Mouse (Mus musculus): Measurements from ENCODE around the gene Wrap73. TPM values are rescaled to one million over a fixed set of nuclear protein-coding genes. Genes with fewer than 3 reads are reported as not detected.

Gene Wrap73
- total RNA-seq (2021) (10 to 100 TPM; 11.8 to 12.3 TPM), polyA plus RNA-seq (2012; rRNA removed) (16.9 and 17.9 TPM in 2 replicates)
- long read RNA-seq, transcript Wrap73-201 (12 exons, 1,598 nt) = major isoform, 8 of 8 reads
- long read RNA-seq, partial matches to known transcripts = 0 of 8 reads
- long read RNA-seq, other reads (novel, unspliced or antisense) = 0 of 8 reads

DNA sequence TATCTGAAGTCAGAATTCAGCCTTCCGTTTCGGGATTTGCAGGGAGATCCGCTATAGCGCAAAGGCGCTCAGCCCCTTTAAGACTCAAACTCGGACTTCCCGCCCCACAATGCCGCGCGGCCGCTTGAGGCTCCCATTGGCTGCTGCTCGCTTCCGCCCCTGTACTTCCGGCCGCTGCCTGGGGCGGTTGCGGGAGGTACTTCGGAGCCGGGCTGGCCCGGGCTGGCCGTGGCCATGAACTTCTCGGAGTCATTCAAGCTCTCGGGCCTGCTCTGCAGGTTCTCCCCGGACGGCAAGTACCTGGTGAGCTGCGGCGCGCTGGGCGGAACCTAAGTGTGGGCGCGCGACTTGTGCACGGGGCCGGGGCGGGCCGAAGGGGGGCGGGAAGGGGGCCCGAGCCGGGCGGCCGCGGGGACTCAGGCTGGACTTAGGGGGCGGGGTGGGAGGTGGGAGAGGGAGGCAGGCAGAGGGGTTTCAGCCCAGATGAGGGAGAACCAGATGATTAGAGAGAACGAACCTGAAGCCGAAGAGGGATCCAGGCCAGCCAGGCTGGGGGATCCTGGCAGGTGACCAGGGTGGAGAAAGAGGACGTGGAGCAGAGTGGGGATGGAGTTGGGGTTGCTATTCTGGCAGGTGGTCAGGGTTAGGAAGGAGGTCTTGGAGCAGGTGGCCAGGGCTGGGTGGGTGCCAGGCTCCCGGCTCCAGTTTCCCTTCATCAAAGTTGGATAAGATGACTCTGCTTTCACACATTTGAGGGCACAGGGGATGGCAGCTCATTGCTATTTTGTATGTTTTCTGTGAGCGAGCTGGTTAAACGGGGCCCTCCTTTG, at the start of gene Wrap73:
Gene Wrap73 (plus strand): TSS at position 162 of the 830 bp plus-strand sequence.
- peak; percentile 92 to 93 for DNase-seq
- intact Hi-C loops (cut with DNase I) = loop anchor here (2.0 to 10.0 kb wide), 3 partner anchors 16 to 188 kb away; partner anchors contain the start of genes A430005L14Rik and Lrrc47
- Histone ChIP-seq H3K27ac (peak within 1 kb of the TSS; percentile 93), H3K9ac (ENCODE audit: low read depth, low read length) (peak within 1 kb of the TSS; percentile 94), H3K79me2 (replicated peaks; ENCODE audit: control insufficient read depth, insufficient read depth, low read length) (0 out of 2 replicates have a peak, but pooled peaks cover 2% of the 10 kb centered on the region), H3K36me3 (ENCODE audit: control insufficient read depth, insufficient read depth, low read length) (no peaks in the 10 kb centered on the region), H3K4me3 (peak within 1 kb of the TSS; percentile 87), H3K27me3 (ENCODE audit: control insufficient read depth, insufficient read depth, low read length) (peaks cover 21% of the 10 kb centered on the region), H3K4me1 (ENCODE audit: control insufficient read depth, insufficient read depth, low read length) (peaks cover 5% of the 10 kb centered on the region; the same call in 1 of the 2 replicates)
- TF ChIP-seq CTCF (IDR thresholded peaks at IDR 0.05) = peak; percentile 32
- no peak for TF ChIP-seq EP300 (IDR thresholded peaks at IDR 0.05; ENCODE audit: insufficient read depth, low read depth, low read length)
- TF ChIP-seq POLR2A (IDR thresholded peaks at IDR 0.05; ENCODE audit: insufficient read depth, low read depth, low read length) = peak; percentile 54; the same call in 1 of the 2 replicates
- WGBS = under 1% methylated on average over 49 of the region's 49 CpGs

DNA sequence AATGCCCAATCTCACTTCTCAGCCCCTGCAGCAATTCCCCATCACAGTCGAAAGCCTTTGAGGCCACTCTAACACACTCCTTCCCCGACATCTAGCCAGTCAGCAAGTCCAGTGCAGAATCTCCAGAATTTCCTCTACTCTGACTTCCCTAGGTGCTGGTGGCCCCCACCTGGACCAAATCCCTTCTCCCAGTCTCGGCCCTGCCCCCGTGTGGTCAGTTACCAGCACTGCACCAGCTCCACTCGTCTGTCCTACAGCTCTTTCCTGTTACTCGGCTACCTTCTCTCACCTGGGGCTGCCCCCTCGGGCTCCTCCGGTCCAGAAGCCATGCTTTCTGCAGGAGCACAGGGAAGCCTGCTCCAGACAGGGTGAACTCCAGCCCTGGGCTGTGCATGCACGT, 49.0 kb upstream of the Wrap73 start:
- Histone ChIP-seq H3K9ac (ENCODE audit: low read depth, low read length) (no peak overlapping the region), H3K36me3 (ENCODE audit: control insufficient read depth, insufficient read depth, low read length) (no peaks in the 10 kb centered on the region), H3K79me2 (replicated peaks; ENCODE audit: control insufficient read depth, insufficient read depth, low read length) (no peaks in the 10 kb centered on the region), H3K27ac (no peak overlapping the region), H3K27me3 (ENCODE audit: control insufficient read depth, insufficient read depth, low read length) (no peaks in the 10 kb centered on the region; the same call in 1 of the 2 replicates), H3K4me1 (ENCODE audit: control insufficient read depth, insufficient read depth, low read length) (no peaks in the 10 kb centered on the region), H3K4me3 (no peak overlapping the region)
- intact Hi-C loops (cut with DNase I) = no loop called here
- WGBS = 16% methylated on average over 9 of the region's 9 CpGs
- peak in 1 of 2 experiments; percentile 37 for DNase-seq
- TF ChIP-seq POLR2A (IDR thresholded peaks at IDR 0.05; ENCODE audit: insufficient read depth, low read depth, low read length) (no peak), CTCF (IDR thresholded peaks at IDR 0.05) (peak; percentile 81), EP300 (IDR thresholded peaks at IDR 0.05; ENCODE audit: insufficient read depth, low read depth, low read length) (no peak)

DNA sequence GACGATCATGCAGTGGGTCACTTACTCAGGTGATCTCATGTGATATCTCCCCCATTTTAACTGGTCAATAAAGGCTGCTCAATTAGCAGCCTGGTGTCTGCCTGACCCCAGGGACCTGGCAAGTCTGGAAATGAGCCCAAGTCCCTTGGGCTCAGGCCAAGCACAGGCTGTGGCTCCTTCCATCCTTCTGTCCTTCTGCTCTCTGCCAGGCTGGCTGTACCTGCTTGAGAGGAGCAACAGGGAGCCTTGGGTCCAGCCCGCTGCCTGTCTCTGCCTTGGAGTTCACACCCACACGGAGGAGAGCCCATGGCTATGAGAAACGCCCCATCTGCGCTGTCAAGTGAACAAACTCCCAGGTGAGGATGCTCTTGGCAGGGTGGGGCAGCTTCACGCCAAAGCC, 46.1 kb upstream of the Wrap73 start:
- Histone ChIP-seq H3K27ac (no peak overlapping the region), H3K27me3 (ENCODE audit: control insufficient read depth, insufficient read depth, low read length) (no peaks in the 10 kb centered on the region; the same call in 1 of the 2 replicates), H3K4me3 (no peak overlapping the region), H3K9ac (ENCODE audit: low read depth, low read length) (no peak overlapping the region), H3K4me1 (ENCODE audit: control insufficient read depth, insufficient read depth, low read length) (no peaks in the 10 kb centered on the region), H3K36me3 (ENCODE audit: control insufficient read depth, insufficient read depth, low read length) (no peaks in the 10 kb centered on the region), H3K79me2 (replicated peaks; ENCODE audit: control insufficient read depth, insufficient read depth, low read length) (no peaks in the 10 kb centered on the region)
- intact Hi-C loops (cut with DNase I) = no loop called here
- DNase-seq = no peak
- no peak for TF ChIP-seq EP300 (IDR thresholded peaks at IDR 0.05; ENCODE audit: insufficient read depth, low read depth, low read length)
- TF ChIP-seq POLR2A (IDR thresholded peaks at IDR 0.05; ENCODE audit: insufficient read depth, low read depth, low read length) = no peak
- TF ChIP-seq CTCF (IDR thresholded peaks at IDR 0.05) = no peak
- WGBS = 20% methylated on average over 6 of the region's 6 CpGs

DNA sequence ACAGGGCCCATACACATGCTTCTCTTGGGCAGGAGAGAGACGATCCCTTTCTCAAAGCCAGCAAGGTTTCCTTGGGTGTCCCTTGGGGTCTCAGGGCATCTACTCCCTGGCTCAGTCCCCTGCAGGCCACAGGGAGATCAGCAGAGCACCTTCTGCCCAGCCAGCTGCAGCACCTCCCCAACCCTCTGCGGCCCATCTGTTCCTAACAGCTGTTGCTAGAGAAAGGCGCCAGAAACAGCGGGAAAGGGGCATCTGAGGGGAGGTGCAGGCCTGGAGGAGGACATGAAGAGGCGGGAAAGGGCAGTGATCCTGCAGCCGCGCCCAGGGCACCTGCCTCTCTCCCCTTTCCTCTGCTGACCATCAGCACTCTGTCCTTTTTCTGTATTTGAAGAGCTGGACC, 42.8 kb upstream of the Wrap73 start:
- WGBS = 32% methylated on average over 7 of the region's 7 CpGs
- Histone ChIP-seq H3K79me2 (replicated peaks; ENCODE audit: control insufficient read depth, insufficient read depth, low read length) (no peaks in the 10 kb centered on the region), H3K4me1 (ENCODE audit: control insufficient read depth, insufficient read depth, low read length) (no peaks in the 10 kb centered on the region), H3K27ac (no peak overlapping the region), H3K4me3 (no peak overlapping the region), H3K36me3 (ENCODE audit: control insufficient read depth, insufficient read depth, low read length) (no peaks in the 10 kb centered on the region), H3K27me3 (ENCODE audit: control insufficient read depth, insufficient read depth, low read length) (no peaks in the 10 kb centered on the region; the same call in 1 of the 2 replicates), H3K9ac (ENCODE audit: low read depth, low read length) (no peak overlapping the region)
- TF ChIP-seq EP300 (IDR thresholded peaks at IDR 0.05; ENCODE audit: insufficient read depth, low read depth, low read length) = no peak
- TF ChIP-seq CTCF (IDR thresholded peaks at IDR 0.05) = no peak
- intact Hi-C loops (cut with DNase I) = no loop called here
- no peak for DNase-seq

DNA sequence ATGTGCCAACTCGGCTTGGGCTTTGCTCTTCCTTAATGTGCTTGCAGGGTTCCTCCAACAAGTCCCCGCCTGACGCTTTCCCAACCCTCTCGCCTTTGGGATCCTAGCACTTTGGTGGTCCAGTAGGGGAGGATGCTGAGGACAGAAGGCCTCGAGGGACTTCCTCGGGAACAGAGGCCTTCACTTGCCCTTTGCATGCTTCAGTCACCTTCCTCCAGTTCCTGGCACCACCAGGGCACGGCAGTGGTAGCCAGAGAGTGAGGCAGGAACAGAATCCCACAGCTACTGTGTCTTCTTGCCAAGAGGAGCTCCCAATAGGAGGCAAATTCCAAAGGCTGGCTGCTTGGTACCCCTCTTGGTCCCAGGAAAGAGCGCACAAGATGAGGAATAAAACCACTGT, 38.8 kb upstream of the Wrap73 start:
- no peak for DNase-seq
- Histone ChIP-seq H3K27ac (no peak overlapping the region), H3K4me3 (no peak overlapping the region), H3K79me2 (replicated peaks; ENCODE audit: control insufficient read depth, insufficient read depth, low read length) (no peaks in the 10 kb centered on the region), H3K36me3 (ENCODE audit: control insufficient read depth, insufficient read depth, low read length) (no peaks in the 10 kb centered on the region), H3K4me1 (ENCODE audit: control insufficient read depth, insufficient read depth, low read length) (no peaks in the 10 kb centered on the region), H3K27me3 (ENCODE audit: control insufficient read depth, insufficient read depth, low read length) (no peaks in the 10 kb centered on the region; the same call in 1 of the 2 replicates), H3K9ac (ENCODE audit: low read depth, low read length) (no peak overlapping the region)
- TF ChIP-seq POLR2A (IDR thresholded peaks at IDR 0.05; ENCODE audit: insufficient read depth, low read depth, low read length) = no peak
- TF ChIP-seq EP300 (IDR thresholded peaks at IDR 0.05; ENCODE audit: insufficient read depth, low read depth, low read length) = no peak
- no peak for TF ChIP-seq CTCF (IDR thresholded peaks at IDR 0.05)
- intact Hi-C loops (cut with DNase I) = no loop called here
- 56% methylated on average over 8 of the region's 8 CpGs for WGBS

DNA sequence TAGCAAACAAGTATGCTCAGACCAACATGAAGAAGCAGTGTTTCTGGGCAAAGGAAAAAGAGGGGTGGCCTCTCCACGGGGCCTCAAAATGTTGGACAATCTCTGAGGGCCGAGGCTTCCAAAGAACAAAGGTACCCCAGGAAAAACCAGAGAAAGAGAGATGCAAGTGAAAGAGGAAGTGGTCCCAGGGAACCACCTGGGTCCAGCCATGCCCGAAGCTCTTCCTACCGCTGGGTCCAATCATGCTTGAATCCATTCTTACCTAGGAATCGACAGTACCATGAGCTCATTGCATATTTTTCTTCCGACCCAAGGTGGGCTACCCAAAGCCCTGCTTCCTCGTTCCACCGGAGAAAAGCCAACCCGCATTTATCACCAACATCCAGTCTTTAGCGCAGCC, 38.3 kb upstream of the Wrap73 start:
- intact Hi-C loops (cut with DNase I) = no loop called here

More for the DNA sequence above, 38.3 kb upstream of the Wrap73 start:
- Histone ChIP-seq H3K79me2 (replicated peaks; ENCODE audit: control insufficient read depth, insufficient read depth, low read length) (no peaks in the 10 kb centered on the region), H3K36me3 (ENCODE audit: control insufficient read depth, insufficient read depth, low read length) (no peaks in the 10 kb centered on the region), H3K9ac (ENCODE audit: low read depth, low read length) (no peak overlapping the region), H3K27ac (no peak overlapping the region), H3K4me1 (ENCODE audit: control insufficient read depth, insufficient read depth, low read length) (no peaks in the 10 kb centered on the region), H3K4me3 (no peak overlapping the region), H3K27me3 (ENCODE audit: control insufficient read depth, insufficient read depth, low read length) (no peaks in the 10 kb centered on the region; the same call in 1 of the 2 replicates)
- no peak for DNase-seq
- WGBS = 80% methylated on average over 10 of the region's 10 CpGs
- no peak for TF ChIP-seq CTCF (IDR thresholded peaks at IDR 0.05)
- TF ChIP-seq POLR2A (IDR thresholded peaks at IDR 0.05; ENCODE audit: insufficient read depth, low read depth, low read length) = no peak
- no peak for TF ChIP-seq EP300 (IDR thresholded peaks at IDR 0.05; ENCODE audit: insufficient read depth, low read depth, low read length)
